Mouse (Mus musculus): ENCODE results near the gene Stard7. TPM values are rescaled to one million over a fixed set of nuclear protein-coding genes. Genes with fewer than 3 reads are reported as not detected.
A peak's percentile ranks its signal among the peaks of the same experiment; 100 is the strongest.

Gene Stard7
- polyA plus RNA-seq, 1 experiment from 2014 or later: 94.5 TPM

- Histone ChIP-seq H3K4me1 (ENCODE audit: control insufficient read depth, insufficient read depth, low read length) (peaks cover 22% of the 10 kb centered on the region), H3K27ac (ENCODE audit: low read length) (no peak overlapping the region), H3K9ac (ENCODE audit: low read depth, low read length) (no peak overlapping the region), H3K27me3 (ENCODE audit: control insufficient read depth, insufficient read depth, low read depth, low read length) (no peaks in the 10 kb centered on the region), H3K4me2 (ENCODE audit: low read length) (no peak overlapping the region), H3K4me3 (ENCODE audit: low read depth, low read length) (no peak overlapping the region), H3K9me3 (replicated peaks; ENCODE audit: control insufficient read depth, low read length, poor library complexity, severe bottlenecking) (no peaks in the 10 kb centered on the region), H3K36me3 (ENCODE audit: control insufficient read depth, insufficient read depth, low read length) (peaks cover 1% of the 10 kb centered on the region; the same call in 1 of the 2 replicates)
- 90% methylated on average over 3 of the region's 3 CpGs for WGBS
- ATAC-seq: no peak
These were observed 18.0 kb upstream of the Stard7 start for GRCm38 (mm10) chr2:127251880-127252527.

DNA sequence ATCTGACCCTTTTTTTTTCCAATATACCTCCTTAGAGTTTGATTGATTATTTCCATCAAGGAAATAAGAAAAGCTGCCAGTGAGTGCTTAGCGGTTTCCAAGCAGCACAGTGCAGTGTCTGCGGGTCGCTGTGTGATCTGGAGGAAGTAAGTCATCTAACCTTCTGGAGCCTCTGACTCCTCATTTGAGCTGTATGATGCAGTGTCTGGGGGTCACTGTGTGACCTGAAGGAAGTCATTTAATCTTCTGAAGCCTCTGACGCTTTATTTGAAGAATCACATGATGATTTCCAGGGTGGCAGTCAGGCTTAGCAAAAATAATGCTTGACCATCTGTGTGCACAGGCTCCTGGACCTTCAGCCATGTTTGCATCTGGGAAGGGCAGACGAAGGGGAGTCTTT, 17.2 kb upstream of the Stard7 start:
- 86% methylated on average over 5 of the region's 5 CpGs for WGBS
- H3K4me2 ChIP-seq (ENCODE audit: low read length): no peak overlapping the region
- no peaks in the 10 kb centered on the region for H3K27me3 ChIP-seq (ENCODE audit: control insufficient read depth, insufficient read depth, low read depth, low read length)
- H3K9ac ChIP-seq (ENCODE audit: low read depth, low read length): no peak overlapping the region
- no peak overlapping the region for H3K27ac ChIP-seq (ENCODE audit: low read length)
- H3K9me3 ChIP-seq (replicated peaks; ENCODE audit: control insufficient read depth, low read length, poor library complexity, severe bottlenecking): no peaks in the 10 kb centered on the region
- no peak for ATAC-seq
- H3K4me3 ChIP-seq (ENCODE audit: low read depth, low read length): no peak overlapping the region
- peaks cover 9% of the 10 kb centered on the region; the same call in 1 of the 2 replicates for H3K36me3 ChIP-seq (ENCODE audit: control insufficient read depth, insufficient read depth, low read length)
- H3K4me1 ChIP-seq (ENCODE audit: control insufficient read depth, insufficient read depth, low read length): peaks cover 21% of the 10 kb centered on the region

DNA sequence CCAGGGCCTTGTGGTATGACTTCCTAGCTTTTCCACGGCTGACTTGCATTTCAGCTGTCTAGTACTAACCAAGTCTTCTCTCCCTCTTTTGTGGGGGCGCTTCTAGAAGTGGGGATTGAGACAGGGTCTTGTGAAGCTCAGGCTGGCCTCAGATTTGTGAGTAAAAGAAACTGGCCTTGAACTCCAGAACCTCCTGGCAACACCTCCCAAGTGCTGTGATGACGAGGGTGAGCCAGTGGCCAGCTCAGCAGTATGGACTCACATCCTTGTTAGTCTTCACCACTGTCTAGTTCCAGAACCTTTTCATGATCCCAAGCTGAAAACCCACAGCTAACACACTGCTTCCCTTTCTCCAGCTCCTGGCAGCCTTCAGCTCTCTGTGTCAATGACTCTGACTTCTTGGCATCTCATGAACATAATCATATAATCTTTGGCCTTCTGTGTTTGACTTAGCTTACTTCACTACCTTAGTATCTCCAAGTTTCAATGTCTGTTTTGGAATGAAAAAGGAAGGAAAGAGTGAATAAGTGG, 15.3 kb upstream of the Stard7 start:
- no peak overlapping the region for H3K4me2 ChIP-seq (ENCODE audit: low read length)
- no peak for ATAC-seq
- H3K27me3 ChIP-seq (ENCODE audit: control insufficient read depth, insufficient read depth, low read depth, low read length): no peaks in the 10 kb centered on the region
- H3K4me1 ChIP-seq (ENCODE audit: control insufficient read depth, insufficient read depth, low read length): peaks cover 11% of the 10 kb centered on the region
- no peak overlapping the region for H3K4me3 ChIP-seq (ENCODE audit: low read depth, low read length)
- no peaks in the 10 kb centered on the region for H3K9me3 ChIP-seq (replicated peaks; ENCODE audit: control insufficient read depth, low read length, poor library complexity, severe bottlenecking)
- H3K9ac ChIP-seq (ENCODE audit: low read depth, low read length): no peak overlapping the region
- peaks cover 18% of the 10 kb centered on the region for H3K36me3 ChIP-seq (ENCODE audit: control insufficient read depth, insufficient read depth, low read length)
- WGBS: 84% methylated on average over 3 of the region's 3 CpGs
- no peak overlapping the region for H3K27ac ChIP-seq (ENCODE audit: low read length)

DNA sequence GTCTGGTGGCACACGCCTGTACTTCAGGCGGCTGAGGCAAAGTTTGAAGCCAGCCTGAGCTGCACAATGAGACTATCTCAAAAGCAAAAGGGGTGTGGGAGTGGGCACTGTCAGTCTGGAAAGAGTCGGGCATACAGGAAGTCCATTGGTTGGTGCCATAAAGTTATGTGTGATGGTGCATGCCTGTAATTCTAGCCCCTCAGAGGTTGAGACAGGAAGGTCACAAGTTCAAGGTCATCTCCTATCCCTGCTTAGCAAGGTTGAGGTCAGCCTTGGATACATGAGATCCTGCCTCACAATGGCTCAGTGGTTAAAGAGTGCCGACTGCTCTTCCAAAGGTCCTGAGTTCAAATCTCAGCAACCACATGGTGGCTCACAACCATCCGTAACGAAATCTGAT, 14.7 kb upstream of the Stard7 start:
- Histone ChIP-seq H3K4me2 (ENCODE audit: low read length) (no peak overlapping the region), H3K4me3 (ENCODE audit: low read depth, low read length) (no peak overlapping the region), H3K9ac (ENCODE audit: low read depth, low read length) (no peak overlapping the region), H3K36me3 (ENCODE audit: control insufficient read depth, insufficient read depth, low read length) (peaks cover 18% of the 10 kb centered on the region), H3K4me1 (ENCODE audit: control insufficient read depth, insufficient read depth, low read length) (peaks cover 5% of the 10 kb centered on the region), H3K27me3 (ENCODE audit: control insufficient read depth, insufficient read depth, low read depth, low read length) (no peaks in the 10 kb centered on the region), H3K9me3 (replicated peaks; ENCODE audit: control insufficient read depth, low read length, poor library complexity, severe bottlenecking) (no peaks in the 10 kb centered on the region), H3K27ac (ENCODE audit: low read length) (no peak overlapping the region)
- WGBS: 93% methylated on average over 6 of the region's 6 CpGs
- ATAC-seq: no peak

DNA sequence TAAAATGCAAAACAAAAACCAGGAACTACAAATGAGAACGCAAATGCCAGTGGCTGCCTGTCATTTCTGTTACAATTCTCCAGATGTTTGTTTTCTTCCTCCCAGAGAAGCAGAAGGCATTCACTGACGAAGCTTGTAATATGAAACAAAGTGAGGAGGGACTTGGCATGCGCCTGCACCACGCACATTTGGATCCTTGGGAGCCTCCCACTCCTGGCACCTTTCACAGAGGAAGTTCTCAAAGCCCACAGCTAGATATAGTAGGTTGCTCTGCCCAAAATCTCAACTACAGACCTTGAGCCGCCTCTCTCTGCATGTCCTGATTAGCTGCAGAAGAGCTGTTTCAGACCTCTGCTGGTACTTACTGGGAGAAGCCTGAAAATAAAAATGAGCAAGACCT, 10.7 kb upstream of the Stard7 start:
- Histone ChIP-seq H3K36me3 (ENCODE audit: control insufficient read depth, insufficient read depth, low read length) (peaks cover 18% of the 10 kb centered on the region), H3K9me3 (replicated peaks; ENCODE audit: control insufficient read depth, low read length, poor library complexity, severe bottlenecking) (no peaks in the 10 kb centered on the region), H3K4me2 (ENCODE audit: low read length) (no peak overlapping the region), H3K4me3 (ENCODE audit: low read depth, low read length) (no peak overlapping the region), H3K9ac (ENCODE audit: low read depth, low read length) (no peak overlapping the region), H3K4me1 (ENCODE audit: control insufficient read depth, insufficient read depth, low read length) (no peaks in the 10 kb centered on the region), H3K27me3 (ENCODE audit: control insufficient read depth, insufficient read depth, low read depth, low read length) (no peaks in the 10 kb centered on the region), H3K27ac (ENCODE audit: low read length) (no peak overlapping the region)
- no peak for ATAC-seq
- 87% methylated on average over 5 of the region's 5 CpGs for WGBS

DNA sequence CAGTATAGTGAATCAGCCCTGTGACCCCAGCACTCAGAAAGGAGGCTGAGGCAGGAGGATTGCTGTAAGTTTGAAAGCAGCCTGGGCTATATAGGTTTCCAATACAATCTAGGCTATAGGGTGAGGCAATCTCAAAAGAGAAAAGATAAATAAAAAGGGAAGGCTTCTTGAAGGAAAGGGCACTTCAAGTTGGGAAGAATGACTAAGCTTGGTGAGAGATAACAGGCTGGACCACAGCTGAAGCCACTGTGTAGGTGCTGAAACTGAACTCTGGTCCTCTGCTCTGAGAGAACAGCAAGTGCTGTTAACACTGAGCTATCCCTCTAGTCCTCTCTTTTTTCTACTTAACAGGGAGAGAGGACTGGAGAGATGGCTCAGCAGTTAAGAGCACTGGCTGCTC, 7.5 kb upstream of the Stard7 start:
- no peak overlapping the region for H3K27ac ChIP-seq (ENCODE audit: low read length)
- H3K27me3 ChIP-seq (ENCODE audit: control insufficient read depth, insufficient read depth, low read depth, low read length): no peaks in the 10 kb centered on the region
- H3K4me1 ChIP-seq (ENCODE audit: control insufficient read depth, insufficient read depth, low read length): no peaks in the 10 kb centered on the region
- H3K4me2 ChIP-seq (ENCODE audit: low read length): no peak overlapping the region
- H3K4me3 ChIP-seq (ENCODE audit: low read depth, low read length): no peak overlapping the region
- no peaks in the 10 kb centered on the region for H3K9me3 ChIP-seq (replicated peaks; ENCODE audit: control insufficient read depth, low read length, poor library complexity, severe bottlenecking)
- ATAC-seq: no peak
- H3K9ac ChIP-seq (ENCODE audit: low read depth, low read length): no peak overlapping the region
- peaks cover 12% of the 10 kb centered on the region for H3K36me3 ChIP-seq (ENCODE audit: control insufficient read depth, insufficient read depth, low read length)

- H3K27ac ChIP-seq (ENCODE audit: low read length): no peak overlapping the region
- ATAC-seq: no peak
- no peak overlapping the region for H3K9ac ChIP-seq (ENCODE audit: low read depth, low read length)
- 34% methylated on average over 4 of the region's 4 CpGs for WGBS
- no peaks in the 10 kb centered on the region; the same call in 1 of the 2 replicates for H3K36me3 ChIP-seq (ENCODE audit: control insufficient read depth, insufficient read depth, low read length)
- H3K4me1 ChIP-seq (ENCODE audit: control insufficient read depth, insufficient read depth, low read length): peaks cover 17% of the 10 kb centered on the region
- no peak overlapping the region for H3K4me2 ChIP-seq (ENCODE audit: low read length)
- no peak overlapping the region for H3K4me3 ChIP-seq (ENCODE audit: low read depth, low read length)
- no peaks in the 10 kb centered on the region for H3K9me3 ChIP-seq (replicated peaks; ENCODE audit: control insufficient read depth, low read length, poor library complexity, severe bottlenecking)
- no peaks in the 10 kb centered on the region for H3K27me3 ChIP-seq (ENCODE audit: control insufficient read depth, insufficient read depth, low read depth, low read length)
These were observed 2.2 kb upstream of the Stard7 start for GRCm38 (mm10) chr2:127267854-127268253.

DNA sequence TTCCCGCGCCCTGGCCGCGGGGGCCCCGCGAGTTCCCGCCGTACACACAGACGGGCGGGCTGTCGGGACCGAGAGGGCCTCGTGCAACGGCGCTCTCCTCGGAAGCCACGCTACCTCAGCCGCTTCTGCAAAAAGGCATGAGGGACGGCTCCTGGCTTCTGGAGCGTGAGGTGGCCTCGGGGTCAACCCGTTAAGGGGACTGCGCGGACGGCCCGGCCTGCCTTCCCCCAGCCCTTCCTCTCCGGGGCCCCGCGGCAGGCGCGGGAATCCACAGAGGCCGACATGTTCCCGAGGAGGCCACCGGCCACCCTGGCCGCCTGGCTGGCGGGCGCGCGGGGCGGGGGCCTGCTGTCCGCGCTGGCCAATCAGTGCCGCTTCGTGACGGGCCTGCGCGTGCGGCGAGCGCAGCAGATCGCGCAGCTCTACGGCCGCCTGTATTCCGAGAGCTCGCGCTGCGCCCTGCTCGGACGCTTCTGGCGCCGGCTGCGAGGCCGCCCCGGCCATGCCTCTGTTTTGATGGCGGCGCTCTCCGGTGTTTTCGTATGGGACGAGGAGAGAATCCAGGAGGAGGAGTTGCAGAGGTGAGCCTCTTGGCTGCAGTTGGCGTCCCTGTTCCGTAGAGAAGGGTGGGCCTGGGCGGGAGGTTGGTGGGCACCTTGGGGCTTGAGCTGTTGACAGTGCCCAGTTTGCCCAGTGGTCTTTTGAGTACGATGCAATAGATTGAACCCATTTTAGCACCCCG, 453 bp downstream of the Stard7 start:
- Histone ChIP-seq H3K9ac (ENCODE audit: low read depth, low read length) (peak overlapping the region; percentile 90), H3K4me2 (ENCODE audit: low read length) (peak overlapping the region; percentile 56), H3K9me3 (replicated peaks; ENCODE audit: control insufficient read depth, low read length, poor library complexity, severe bottlenecking) (no peaks in the 10 kb centered on the region), H3K27ac (ENCODE audit: low read length) (peak overlapping the region; percentile 95), H3K27me3 (ENCODE audit: control insufficient read depth, insufficient read depth, low read depth, low read length) (no peaks in the 10 kb centered on the region), H3K36me3 (ENCODE audit: control insufficient read depth, insufficient read depth, low read length) (no peaks in the 10 kb centered on the region; the same call in 1 of the 2 replicates), H3K4me3 (ENCODE audit: low read depth, low read length) (peak overlapping the region; percentile 97), H3K4me1 (ENCODE audit: control insufficient read depth, insufficient read depth, low read length) (peaks cover 34% of the 10 kb centered on the region)
- under 1% methylated on average over 64 of the region's 75 CpGs for WGBS
- peak; percentile 97 for ATAC-seq

GRCm38 (mm10) chr2:127271042-127271515, 1.1 kb downstream of the Stard7 start:
- H3K27me3 ChIP-seq (ENCODE audit: control insufficient read depth, insufficient read depth, low read depth, low read length): no peaks in the 10 kb centered on the region
- H3K4me3 ChIP-seq (ENCODE audit: low read depth, low read length): peak overlapping the region; percentile 97
- no peaks in the 10 kb centered on the region; the same call in 1 of the 2 replicates for H3K36me3 ChIP-seq (ENCODE audit: control insufficient read depth, insufficient read depth, low read length)
- ATAC-seq: no peak
- H3K9ac ChIP-seq (ENCODE audit: low read depth, low read length): peak overlapping the region; percentile 90
- peak overlapping the region; percentile 95 for H3K27ac ChIP-seq (ENCODE audit: low read length)
- H3K4me2 ChIP-seq (ENCODE audit: low read length): peak overlapping the region; percentile 56
- 13% methylated on average over 8 of the region's 8 CpGs for WGBS
- peaks cover 36% of the 10 kb centered on the region for H3K4me1 ChIP-seq (ENCODE audit: control insufficient read depth, insufficient read depth, low read length)
- no peaks in the 10 kb centered on the region for H3K9me3 ChIP-seq (replicated peaks; ENCODE audit: control insufficient read depth, low read length, poor library complexity, severe bottlenecking)

All from midbrain, embryonic 16.5 days (tissue).